Mouse (Mus musculus) gastrocnemius, adult 2 months (tissue): ENCODE measurements around the gene 4930452B06Rik. TPM values are rescaled to one million over a fixed set of nuclear protein-coding genes. Genes with fewer than 3 reads are reported as not detected.

Source experiments
- DNase-seq: peaks from one replicate; pipeline ENCODE4 v3.0.0; 2022
- H3K27ac ChIP-seq: fragments of 200-600 bp; 2 replicates; pipeline ENCODE4 v1.8.1; 2022; ENCODE audit warnings: mild to moderate bottlenecking
- H3K4me3 ChIP-seq: fragments of 200-600 bp; 2 replicates; pipeline ENCODE4 v1.8.1; 2022; ENCODE audit warnings: mild to moderate bottlenecking, moderate library complexity
- CTCF ChIP-seq: fragments of 200-600 bp; IDR thresholded peaks from 2 replicates; pipeline ENCODE4 v1.8.1; 2022; ENCODE audit warnings: antibody characterized with exemption, mild to moderate bottlenecking, moderate library complexity
- intact Hi-C: fragments of 180-260 bp; cut with DNase I; formaldehyde crosslinking; loops from one replicate; pipeline ENCODE4 v1.15.1; 2025
- total RNA-seq, 2 experiments: library from RNA; stranded (reverse); gene quantifications; 2 replicates each; pipeline ENCODE4 v1.2.3; 2021

The 4930452B06Rik gene
- total RNA-seq, 2 experiments from 2014 or later = 0.15 TPM; not detected in 1

- Histone ChIP-seq H3K4me3 (no peak overlapping the region), H3K27ac (no peak overlapping the region)
- DNase-seq = no peak
- intact Hi-C loops = loop anchor here (5.0 kb wide), 1 partner anchor 106 kb away; no protein-coding TSS in a partner anchor
- no peak for TF ChIP-seq CTCF
Measured at GRCm38 (mm10) chr14:8462973-8463372, 203.1 kb downstream of the 4930452B06Rik start.

GRCm38 (mm10) chr14:8462321-8462909 is 203.6 kb downstream of the 4930452B06Rik start:
- TF ChIP-seq CTCF = no peak
- no peak for DNase-seq
- no peak overlapping the region for H3K27ac ChIP-seq
- H3K4me3 ChIP-seq = no peak overlapping the region
- intact Hi-C loops = loop anchor here (5.0 kb wide), 1 partner anchor 105 kb away; no protein-coding TSS in a partner anchor

DNA sequence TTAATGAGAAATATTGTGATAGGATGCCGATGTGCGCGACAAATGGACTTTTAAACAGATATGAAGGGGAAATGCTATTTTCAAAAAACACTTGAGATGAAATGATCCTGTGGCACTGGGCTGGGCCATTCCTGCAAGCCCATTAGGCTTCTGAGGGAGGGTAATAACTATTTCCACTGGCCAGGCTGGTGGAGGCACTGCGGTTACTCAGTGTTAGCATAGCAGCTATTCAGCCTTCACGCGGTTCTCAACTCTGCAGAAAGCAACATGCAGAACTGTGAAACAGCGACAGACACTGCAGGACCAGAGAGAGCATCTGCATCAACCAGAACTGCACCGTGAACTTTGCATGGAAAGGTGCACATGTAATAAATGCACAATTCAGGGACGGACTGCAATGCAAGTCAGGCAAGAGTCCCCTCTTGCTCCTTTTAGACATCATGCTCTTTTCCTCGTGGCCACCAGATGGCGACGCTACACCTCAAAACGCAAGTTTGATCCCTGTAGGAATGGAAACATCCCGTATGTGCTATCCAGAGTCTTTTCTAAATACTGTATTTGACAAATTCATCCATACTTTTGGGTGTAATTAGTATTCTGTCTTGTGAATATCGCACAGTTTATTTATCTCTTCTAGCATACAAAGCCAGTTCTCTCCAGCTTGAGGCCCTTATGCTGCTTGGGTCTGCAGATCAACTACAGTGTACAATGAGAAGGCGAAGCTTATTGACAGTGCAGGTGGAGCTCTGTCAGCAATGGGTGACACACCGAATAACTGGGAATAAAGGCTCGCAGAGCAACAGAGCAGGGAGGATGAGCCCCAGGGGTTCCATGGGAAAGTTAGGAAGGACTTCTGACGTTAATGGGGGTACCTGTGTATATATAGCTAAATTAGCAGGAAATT is 205.6 kb downstream of the 4930452B06Rik start:
- no peak overlapping the region for H3K27ac ChIP-seq
- intact Hi-C loops = loop anchor here (5.0 kb wide), 1 partner anchor 103 kb away; no protein-coding TSS in a partner anchor
- TF ChIP-seq CTCF = peak; percentile 79
- DNase-seq = peak; percentile 39
- no peak overlapping the region for H3K4me3 ChIP-seq

- no peak for DNase-seq
- Histone ChIP-seq H3K4me3 (no peak overlapping the region), H3K27ac (no peak overlapping the region)
- TF ChIP-seq CTCF = no peak
- intact Hi-C loops = loop anchor here (5.0 kb wide), 1 partner anchor 102 kb away; no protein-coding TSS in a partner anchor
Measured at GRCm38 (mm10) chr14:8459759-8460158, 206.3 kb downstream of the 4930452B06Rik start.

GRCm38 (mm10) chr14:8451117-8451516 is 214.9 kb downstream of the 4930452B06Rik start:
- TF ChIP-seq CTCF = no peak
- Histone ChIP-seq H3K4me3 (no peak overlapping the region), H3K27ac (no peak overlapping the region)
- DNase-seq = no peak
- intact Hi-C loops = no loop called here

DNA sequence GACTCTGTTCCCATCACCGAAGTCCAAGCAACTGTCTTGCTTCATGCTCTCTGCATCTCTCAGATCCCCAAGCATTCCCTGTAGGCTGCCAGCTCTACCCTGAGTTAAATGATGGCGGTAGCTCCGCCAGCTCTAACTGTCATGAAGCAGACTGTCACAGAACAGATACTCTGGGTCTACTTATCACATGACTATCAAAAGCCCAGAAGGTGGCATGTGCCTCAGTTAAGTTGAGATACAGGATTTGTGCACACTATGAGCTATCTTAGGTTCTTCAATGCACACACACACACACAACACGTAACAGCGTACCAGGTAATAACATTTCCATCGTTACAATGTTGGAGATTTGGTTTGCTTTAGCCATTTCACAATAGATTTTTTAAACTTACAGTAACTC is 215.7 kb downstream of the 4930452B06Rik start:
- TF ChIP-seq CTCF = no peak
- DNase-seq = no peak
- H3K4me3 ChIP-seq = no peak overlapping the region
- intact Hi-C loops = no loop called here
- no peak overlapping the region for H3K27ac ChIP-seq

DNA sequence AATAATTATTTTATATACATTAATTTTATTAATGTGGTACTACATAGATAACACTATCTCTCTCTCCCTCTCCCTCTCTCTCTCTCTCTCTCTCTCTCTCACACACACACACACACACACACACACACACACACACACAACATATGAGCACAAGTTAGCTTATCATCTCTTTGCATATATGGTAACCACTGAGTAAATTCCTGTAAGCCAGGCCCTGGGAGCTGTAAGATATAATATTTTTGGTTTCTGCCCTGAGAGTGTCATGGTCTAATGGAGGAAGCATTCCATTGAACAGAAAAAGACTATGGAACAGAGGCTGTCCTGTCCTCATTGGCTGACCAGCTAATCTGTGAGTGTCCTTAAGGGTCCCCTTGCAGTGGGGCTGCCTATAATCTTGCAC is 216.7 kb downstream of the 4930452B06Rik start:
- intact Hi-C loops = no loop called here

DNA sequence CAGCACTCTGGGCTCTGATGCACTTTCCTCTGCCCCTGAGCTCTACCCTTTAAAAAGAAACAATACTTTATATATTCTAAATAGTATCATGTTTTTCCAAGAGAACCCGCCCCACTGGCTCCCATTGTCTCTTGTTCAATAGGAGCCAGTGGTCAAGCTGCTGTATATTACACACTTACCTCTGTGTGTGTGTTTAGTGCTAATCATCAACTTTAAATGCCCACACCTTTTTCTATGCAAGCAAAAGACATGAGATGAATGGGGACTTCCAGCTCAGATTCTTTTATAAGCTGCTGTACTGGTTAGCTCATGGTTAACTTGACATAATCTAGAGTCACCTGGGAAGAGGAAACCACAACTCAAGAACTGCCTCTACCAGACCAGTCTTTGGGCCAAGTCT is 218.7 kb downstream of the 4930452B06Rik start:
- TF ChIP-seq CTCF = no peak
- no peak overlapping the region for H3K4me3 ChIP-seq
- intact Hi-C loops = no loop called here

More for the DNA sequence above, 216.7 kb downstream of the 4930452B06Rik start:
- no peak overlapping the region for H3K27ac ChIP-seq
- no peak for TF ChIP-seq CTCF
- H3K4me3 ChIP-seq = no peak overlapping the region
- no peak for DNase-seq

DNA sequence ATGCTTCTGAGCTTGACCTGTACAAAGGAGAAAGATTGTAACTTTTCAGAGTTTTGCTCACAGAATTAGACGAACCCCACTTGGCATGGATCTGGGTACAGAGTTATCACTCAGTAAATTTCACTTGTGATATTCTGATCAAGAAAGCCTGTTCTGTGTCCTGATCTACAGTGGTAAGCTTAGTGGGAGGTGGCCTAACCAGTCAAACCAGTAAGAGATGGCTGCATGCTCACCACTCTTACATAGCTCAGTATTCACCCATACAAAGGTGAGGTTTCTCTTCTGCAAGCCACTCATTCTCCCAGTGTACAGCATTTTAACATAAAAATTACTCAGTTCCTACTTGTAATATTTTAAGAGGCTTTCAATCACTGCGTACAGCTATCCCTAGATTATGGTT is 221.7 kb downstream of the 4930452B06Rik start:
- Histone ChIP-seq H3K27ac (no peak overlapping the region), H3K4me3 (no peak overlapping the region)
- DNase-seq = no peak
- no peak for TF ChIP-seq CTCF
- intact Hi-C loops = no loop called here

More for the DNA sequence above, 218.7 kb downstream of the 4930452B06Rik start:
- DNase-seq = no peak
- no peak overlapping the region for H3K27ac ChIP-seq

DNA sequence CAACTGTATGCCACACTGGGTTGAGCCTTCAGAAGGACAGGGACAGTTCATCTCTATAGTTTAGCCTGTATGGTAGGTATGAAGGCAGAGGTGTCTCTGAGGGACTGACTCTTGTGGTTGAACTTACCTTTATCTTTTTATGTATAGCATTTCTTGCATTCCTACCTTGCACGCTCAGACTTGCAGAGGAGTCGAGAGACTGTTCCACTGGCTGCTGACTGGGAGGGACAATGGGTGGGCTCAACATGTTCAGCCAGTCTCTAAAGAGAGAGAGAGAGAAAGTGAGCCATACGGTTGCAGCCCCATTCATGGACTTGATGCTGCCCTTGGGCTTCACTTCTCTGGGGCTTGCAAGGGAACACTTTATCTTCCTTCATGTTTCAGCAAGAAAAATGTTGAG is 223.3 kb downstream of the 4930452B06Rik start:
- no peak for DNase-seq
- Histone ChIP-seq H3K4me3 (no peak overlapping the region), H3K27ac (no peak overlapping the region)
- intact Hi-C loops = no loop called here
- TF ChIP-seq CTCF = no peak

GRCm38 (mm10) chr14:8441623-8442022 is 224.4 kb downstream of the 4930452B06Rik start:
- no peak for TF ChIP-seq CTCF
- no peak overlapping the region for H3K27ac ChIP-seq
- no peak for DNase-seq
- intact Hi-C loops = no loop called here
- H3K4me3 ChIP-seq = no peak overlapping the region

DNA sequence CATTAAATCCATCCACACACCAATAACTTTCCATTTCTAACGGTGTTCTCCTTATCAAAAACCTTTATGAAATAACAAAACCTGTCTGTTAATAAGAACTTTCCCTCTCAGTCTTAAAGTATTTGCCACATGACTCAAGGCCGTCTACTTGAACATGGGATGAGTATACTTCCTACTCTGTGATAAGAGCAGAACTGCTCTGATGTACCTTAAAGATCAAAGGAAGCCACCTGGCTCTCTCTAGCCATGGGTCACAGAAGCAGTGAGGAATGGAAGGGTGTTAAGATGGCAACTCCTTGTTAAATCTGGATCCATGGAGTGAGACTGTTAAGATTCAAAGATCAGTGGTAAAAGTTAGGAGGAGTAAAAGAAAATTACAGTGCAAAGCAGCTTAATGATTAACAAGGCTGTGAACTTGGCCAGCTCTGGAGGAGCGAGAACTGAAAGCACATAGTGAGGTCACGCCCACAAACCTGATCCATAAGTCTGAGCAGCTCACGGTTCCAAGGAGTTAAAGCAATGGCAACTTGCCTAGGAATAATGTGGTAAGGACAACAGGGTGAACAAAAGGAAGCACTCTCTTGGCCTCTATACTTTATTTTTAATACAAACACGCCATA is 235.3 kb downstream of the 4930452B06Rik start:
- intact Hi-C loops = no loop called here
- TF ChIP-seq CTCF = no peak
- no peak for DNase-seq
- no peak overlapping the region for H3K4me3 ChIP-seq
- H3K27ac ChIP-seq = no peak overlapping the region

DNA sequence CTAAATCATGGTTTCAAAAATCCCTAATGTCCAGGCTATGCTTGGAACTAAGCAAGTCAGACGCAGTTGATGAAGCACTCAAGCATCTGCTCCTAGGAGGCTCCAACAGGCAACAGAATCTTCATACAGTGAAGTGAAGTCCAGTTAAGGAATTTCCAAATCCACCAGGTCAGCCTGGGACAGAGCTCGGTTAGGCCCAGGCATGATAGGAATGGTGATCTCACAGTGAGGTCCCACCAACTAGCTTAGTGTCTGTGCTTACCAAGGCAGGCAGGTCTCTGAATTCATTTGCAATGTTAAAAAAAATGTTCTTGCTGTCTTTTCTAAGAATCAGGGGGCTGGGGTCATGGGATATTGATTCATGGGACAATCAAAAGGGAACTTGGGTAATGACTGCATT is 236.3 kb downstream of the 4930452B06Rik start:
- no peak for TF ChIP-seq CTCF
- H3K27ac ChIP-seq = no peak overlapping the region
- no peak for DNase-seq
- H3K4me3 ChIP-seq = no peak overlapping the region
- intact Hi-C loops = no loop called here
